Mouse (Mus musculus) lung, embryonic 15.5 days (tissue): ENCODE data around the gene Imp4. TPM values are rescaled to one million over a fixed set of nuclear protein-coding genes. Genes with fewer than 3 reads are reported as not detected.

Experiments
- ATAC-seq: fragments of 200-750 bp; cut with Nextera tagmentation; 2 replicates; pipeline ENCODE4 v1.8.0; 2017; ENCODE audit warnings: moderate number of reproducible peaks, borderline replicate concordance; ENCODE audit not compliant: low FRiP score, low TSS enrichment; ENCODE audit errors: extremely low read depth
- H3K27ac ChIP-seq: fragments of 300-500 bp; sonication (generic); 2 replicates; pipeline ENCODE4 v1.5.1; 2015; ENCODE audit warnings: moderate library complexity, mild to moderate bottlenecking, inconsistent platforms
- H3K27me3 ChIP-seq: fragments of 300-500 bp; sonication (generic); 2 replicates; pipeline ENCODE4 v1.6.1; 2015; ENCODE audit warnings: inconsistent platforms
- H3K36me3 ChIP-seq: fragments of 300-500 bp; sonication (generic); 2 replicates; pipeline ENCODE4 v1.6.1; 2015; ENCODE audit warnings: inconsistent platforms
- H3K4me1 ChIP-seq: fragments of 300-500 bp; sonication (generic); 2 replicates; pipeline ENCODE4 v1.6.1; 2015; ENCODE audit warnings: inconsistent platforms
- H3K4me2 ChIP-seq: fragments of 300-500 bp; sonication (generic); 2 replicates; pipeline ENCODE4 v1.6.1; 2015; ENCODE audit warnings: inconsistent platforms, mild to moderate bottlenecking, moderate library complexity
- H3K4me3 ChIP-seq: fragments of 300-500 bp; sonication (generic); 2 replicates; pipeline ENCODE4 v1.5.1; 2015; ENCODE audit warnings: mild to moderate bottlenecking, inconsistent platforms
- H3K9ac ChIP-seq: fragments of 300-500 bp; sonication (generic); 2 replicates; pipeline ENCODE4 v1.6.1; 2015; ENCODE audit warnings: inconsistent platforms
- H3K9me3 ChIP-seq: fragments of 300-500 bp; sonication (generic); 2 replicates; pipeline ENCODE4 v1.6.1; 2016; ENCODE audit warnings: inconsistent platforms
- WGBS: fragments of 180-500 bp; shearing (Covaris S2); methylation state at CpG from one replicate; pipeline ENCODE4 v1.1.7; 2015; 5-methylcytosine and 5-hydroxymethylcytosine counted together
- polyA plus RNA-seq: library from polyadenylated mRNA; unstranded; fragments of >200 nt; fragmentation: Nextera tagmentation; extraction: Ambion mirVana; gene quantifications from 2 replicates; pipeline ENCODE4 v1.2.1, GENCODE M21; 2015

Imp4 gene
- polyA plus RNA-seq: 80.1 and 82.4 TPM in 2 replicates

DNA sequence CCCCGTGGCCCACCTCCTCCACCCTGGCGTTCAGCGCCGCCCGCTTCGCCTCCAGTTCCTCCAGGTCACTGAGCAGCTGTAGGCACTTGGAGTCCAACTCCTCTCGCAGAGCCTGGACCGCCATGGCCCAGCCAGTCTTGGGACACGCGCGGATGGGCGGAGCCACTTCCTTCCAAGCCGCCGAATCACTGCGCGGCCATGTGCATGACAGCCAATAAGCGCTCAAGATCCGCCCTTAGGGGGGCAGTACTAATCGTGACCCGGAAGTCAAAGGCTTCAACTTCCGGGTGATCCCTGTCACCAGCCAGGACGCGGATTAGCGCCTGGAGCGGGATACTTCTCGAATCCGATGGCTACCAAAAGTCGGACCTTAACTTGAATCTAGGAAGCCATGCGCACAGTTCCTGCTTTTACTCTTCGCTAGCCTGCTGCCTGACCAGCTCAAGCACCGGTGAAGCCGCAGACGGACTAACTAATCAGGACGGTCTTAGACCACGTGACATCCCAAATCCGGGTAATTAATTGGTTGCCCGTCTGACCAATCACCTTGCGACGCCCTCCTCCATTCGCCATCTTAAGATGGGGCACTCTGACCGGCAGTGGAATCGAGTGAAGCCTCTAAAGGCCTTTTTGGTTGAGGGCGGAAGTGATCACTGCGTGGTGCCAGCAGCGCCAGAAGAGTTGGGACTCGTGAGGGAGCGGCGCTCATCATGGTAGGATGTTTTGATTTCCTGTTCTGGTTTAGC, at the start of gene Imp4, which contains the start of gene Ccdc115:
Gene Imp4, plus strand, starts transcription at position 637 of the 746 bp plus-strand sequence.
Gene Ccdc115, minus strand, starts transcription at position 458 of the 746 bp plus-strand sequence.
- peak within 1 kb of the TSS; percentile 71 for H3K4me3 ChIP-seq
- peak within 1 kb of the TSS; percentile 69 for H3K4me2 ChIP-seq
- H3K27ac ChIP-seq: peak within 1 kb of the TSS; percentile 69
- no peaks in the 10 kb centered on the region for H3K9me3 ChIP-seq
- H3K27me3 ChIP-seq: no peaks in the 10 kb centered on the region
- H3K4me1 ChIP-seq: peaks cover 23% of the 10 kb centered on the region
- peaks cover 24% of the 10 kb centered on the region for H3K36me3 ChIP-seq
- peak; percentile 96 for ATAC-seq
- WGBS: under 1% methylated on average over 48 of the region's 48 CpGs
- peak within 1 kb of the TSS; percentile 59 for H3K9ac ChIP-seq

DNA sequence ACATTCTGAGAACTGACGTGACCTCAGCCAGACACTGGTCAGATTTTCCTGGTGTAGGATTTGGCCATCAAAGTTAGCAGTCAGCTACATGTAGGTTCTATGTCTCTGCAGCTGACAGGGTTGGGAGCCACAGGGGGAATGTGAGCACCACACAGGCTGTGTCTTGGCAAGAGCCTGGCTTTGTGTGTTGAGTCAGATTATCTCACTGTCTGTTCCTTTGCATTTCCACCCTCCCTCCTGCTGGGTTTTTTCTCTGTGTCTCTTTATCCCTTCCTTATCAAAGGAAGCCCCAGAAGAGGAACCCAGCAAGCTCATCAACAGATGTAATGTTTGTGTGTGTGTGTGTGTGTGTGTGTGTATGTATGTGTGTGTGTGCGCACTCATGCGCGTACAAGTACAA, 43.3 kb upstream of the Imp4 start:
- H3K4me2 ChIP-seq: no peak overlapping the region
- 90% methylated on average over 4 of the region's 4 CpGs for WGBS
- no peak overlapping the region for H3K4me3 ChIP-seq

DNA sequence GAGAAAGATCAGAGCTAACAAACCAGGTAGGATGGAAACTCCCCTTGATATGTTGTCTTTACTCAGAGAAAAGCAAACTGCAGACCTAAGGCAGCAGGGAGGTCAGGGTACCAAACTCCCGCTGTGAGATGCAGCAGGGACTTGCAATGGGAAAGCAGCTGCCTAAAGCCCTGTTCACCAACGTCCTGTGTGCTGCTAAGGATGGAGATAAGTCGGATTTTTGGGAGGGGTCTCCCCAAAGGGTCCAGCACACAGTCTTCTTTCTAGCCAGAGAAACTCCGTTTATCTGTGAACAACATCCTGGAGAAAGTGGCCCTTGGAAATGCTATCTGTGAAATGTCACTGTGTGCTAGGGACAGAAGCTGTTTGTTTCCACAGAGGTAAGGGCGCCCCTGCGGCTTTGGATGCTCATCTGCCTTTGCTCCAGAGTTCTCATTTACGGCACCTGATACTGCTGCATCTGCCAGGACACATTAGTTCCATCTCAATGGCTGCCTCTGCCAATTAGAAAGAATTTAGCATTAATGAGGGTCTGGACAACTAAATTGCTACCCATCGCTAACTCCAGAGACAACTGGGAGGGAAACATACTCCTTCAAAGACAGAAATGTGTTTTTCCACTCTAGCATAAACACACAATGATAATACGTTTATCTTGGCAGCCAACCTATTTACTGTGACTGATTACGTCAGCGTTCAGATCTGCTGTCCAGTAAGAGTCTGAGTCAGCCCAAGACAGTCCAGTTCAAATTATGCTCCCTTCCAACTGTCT, 40.3 kb upstream of the Imp4 start:
- no peak overlapping the region for H3K4me2 ChIP-seq
- H3K9me3 ChIP-seq: no peaks in the 10 kb centered on the region
- no peak overlapping the region for H3K9ac ChIP-seq
- 36% methylated on average over 11 of the region's 11 CpGs for WGBS
- H3K27me3 ChIP-seq: no peaks in the 10 kb centered on the region
- no peak; the same call in 1 of the 2 replicates for ATAC-seq
- no peaks in the 10 kb centered on the region for H3K36me3 ChIP-seq
- H3K4me3 ChIP-seq: no peak overlapping the region
- no peak overlapping the region for H3K27ac ChIP-seq
- H3K4me1 ChIP-seq: no peaks in the 10 kb centered on the region

More for the DNA sequence above, 43.3 kb upstream of the Imp4 start:
- no peak overlapping the region for H3K27ac ChIP-seq
- H3K9me3 ChIP-seq: no peaks in the 10 kb centered on the region
- H3K9ac ChIP-seq: no peak overlapping the region
- no peaks in the 10 kb centered on the region for H3K4me1 ChIP-seq
- no peaks in the 10 kb centered on the region for H3K27me3 ChIP-seq
- H3K36me3 ChIP-seq: no peaks in the 10 kb centered on the region
- no peak for ATAC-seq

DNA sequence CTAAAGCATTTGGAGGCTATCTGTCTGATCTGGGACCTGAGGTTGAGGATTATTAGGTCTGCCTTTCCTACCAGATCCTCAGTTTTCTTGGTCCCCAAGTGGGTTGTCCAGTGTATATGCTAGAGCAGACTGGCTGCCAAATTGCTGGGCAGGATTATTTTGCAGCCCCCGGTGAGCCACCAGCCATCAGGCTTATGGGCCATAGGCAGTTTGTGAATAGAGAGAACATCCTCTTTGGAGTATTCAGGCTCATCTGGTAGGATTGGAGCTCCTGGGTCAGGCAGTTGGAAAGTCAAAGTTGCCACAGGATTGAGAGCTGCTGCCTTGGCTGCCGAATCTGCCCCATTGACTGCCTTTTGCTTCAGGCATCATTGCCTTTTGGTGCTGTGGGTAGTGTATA, 11.2 kb upstream of the Imp4 start:
- no peak overlapping the region for H3K4me3 ChIP-seq
- WGBS: 94% methylated on average over 2 of the region's 2 CpGs
- no peaks in the 10 kb centered on the region for H3K27me3 ChIP-seq
- no peak for ATAC-seq
- no peaks in the 10 kb centered on the region; the same call in 1 of the 2 replicates for H3K36me3 ChIP-seq
- 0 out of 2 replicates have a peak, but pooled peaks cover 8% of the 10 kb centered on the region for H3K4me1 ChIP-seq
- H3K9ac ChIP-seq: no peak overlapping the region
- H3K9me3 ChIP-seq: peaks cover 10% of the 10 kb centered on the region
- H3K4me2 ChIP-seq: no peak overlapping the region
- no peak overlapping the region for H3K27ac ChIP-seq

DNA sequence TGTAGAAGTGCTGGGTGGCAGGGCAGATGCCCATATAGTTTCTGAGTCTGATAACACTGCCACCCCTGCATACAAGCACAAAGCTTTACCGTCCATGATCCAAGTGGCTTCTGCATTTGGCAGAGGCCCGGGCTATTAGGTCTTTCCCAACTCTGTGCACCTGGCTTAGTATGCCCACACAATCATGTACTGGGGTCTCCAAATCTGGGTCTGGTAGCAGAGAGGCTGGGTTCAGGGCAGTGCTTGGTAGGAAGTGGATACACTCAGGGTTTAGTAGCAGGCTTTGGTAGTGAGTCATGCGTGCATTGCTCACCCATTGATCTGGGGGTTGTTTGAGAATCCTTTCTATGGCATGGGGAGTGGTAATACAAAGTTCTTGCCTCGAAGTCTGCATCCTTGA, 10.4 kb upstream of the Imp4 start:
- Histone ChIP-seq H3K4me3 (no peak overlapping the region), H3K4me1 (0 out of 2 replicates have a peak, but pooled peaks cover 14% of the 10 kb centered on the region), H3K9me3 (peaks cover 10% of the 10 kb centered on the region), H3K9ac (no peak overlapping the region), H3K27ac (no peak overlapping the region), H3K36me3 (no peaks in the 10 kb centered on the region; the same call in 1 of the 2 replicates), H3K27me3 (no peaks in the 10 kb centered on the region), H3K4me2 (no peak overlapping the region)
- ATAC-seq: no peak
- WGBS: 92% methylated on average over 4 of the region's 4 CpGs

DNA sequence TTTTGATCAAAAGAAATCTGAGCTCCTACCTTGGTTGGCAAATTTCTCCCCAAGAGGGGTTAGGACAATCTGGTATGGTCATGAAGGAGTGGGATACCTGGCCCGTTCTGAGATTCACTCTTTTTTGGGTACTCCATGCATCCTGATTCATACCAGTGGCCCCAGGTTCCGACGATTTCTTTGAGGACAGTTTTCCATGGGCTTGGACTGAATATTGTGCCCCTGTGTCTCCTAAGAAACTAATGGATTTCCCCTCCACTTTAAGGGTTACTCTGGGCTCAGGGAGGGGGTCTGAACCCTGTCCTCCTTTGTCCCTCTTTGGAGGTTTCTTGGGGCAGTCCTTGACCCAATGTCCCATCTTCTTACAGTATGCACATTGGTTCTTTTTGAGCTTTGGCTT, 8.7 kb upstream of the Imp4 start:
- H3K4me1 ChIP-seq: 0 out of 2 replicates have a peak, but pooled peaks cover 23% of the 10 kb centered on the region
- peaks cover 10% of the 10 kb centered on the region for H3K9me3 ChIP-seq
- no peak overlapping the region for H3K27ac ChIP-seq
- no peak for ATAC-seq
- no peak overlapping the region for H3K4me3 ChIP-seq
- no peak overlapping the region for H3K4me2 ChIP-seq
- H3K27me3 ChIP-seq: no peaks in the 10 kb centered on the region
- no peaks in the 10 kb centered on the region; the same call in 1 of the 2 replicates for H3K36me3 ChIP-seq
- no peak overlapping the region for H3K9ac ChIP-seq
- WGBS: 91% methylated on average over 3 of the region's 3 CpGs

DNA sequence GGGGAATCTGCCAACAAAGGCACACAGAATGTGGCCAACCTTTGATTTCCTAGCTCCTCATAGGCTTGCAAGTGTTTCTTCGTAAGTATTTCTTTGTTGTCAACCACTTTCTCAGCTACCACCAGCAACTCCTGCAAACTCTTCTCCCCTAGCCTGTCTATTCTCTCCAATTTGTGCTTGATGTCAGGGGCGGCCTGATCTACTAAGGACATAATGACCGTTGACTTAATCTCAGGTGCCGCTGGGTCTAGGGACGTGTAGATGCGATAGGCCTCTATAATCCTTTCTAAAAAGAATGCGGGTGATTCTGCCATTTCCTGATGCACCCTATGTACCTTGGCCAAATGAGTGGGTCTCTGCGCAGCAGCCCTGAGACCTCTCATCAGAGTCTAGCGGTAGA, 8.2 kb upstream of the Imp4 start:
- WGBS: 96% methylated on average over 9 of the region's 9 CpGs
- H3K4me3 ChIP-seq: no peak overlapping the region

DNA sequence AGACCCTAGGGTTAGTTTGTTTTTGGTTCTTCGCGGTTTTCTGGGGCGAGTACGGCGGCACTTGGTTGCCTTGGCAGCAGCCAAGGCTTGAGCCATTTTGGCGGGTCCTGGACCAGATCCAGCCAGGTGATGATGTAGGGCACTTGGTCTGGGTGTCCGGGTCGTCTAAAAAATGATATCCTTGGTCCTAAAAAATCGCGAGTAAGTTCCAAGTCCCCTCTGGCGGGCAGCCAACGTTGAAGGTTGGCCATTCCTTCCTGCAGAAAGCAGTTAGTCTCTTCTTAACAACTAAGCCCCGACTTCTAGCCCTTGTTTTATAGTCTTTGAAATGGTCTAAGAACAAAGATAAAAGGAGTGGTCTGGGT, 7.3 kb upstream of the Imp4 start:
- no peak overlapping the region for H3K9ac ChIP-seq
- WGBS: 55% methylated on average over 13 of the region's 13 CpGs
- peaks cover 10% of the 10 kb centered on the region for H3K9me3 ChIP-seq
- ATAC-seq: no peak
- no peaks in the 10 kb centered on the region; the same call in 1 of the 2 replicates for H3K36me3 ChIP-seq
- H3K4me1 ChIP-seq: 0 out of 2 replicates have a peak, but pooled peaks cover 23% of the 10 kb centered on the region
- H3K27ac ChIP-seq: no peak overlapping the region
- peak overlapping the region; percentile 38 for H3K4me3 ChIP-seq
- peak overlapping the region; percentile 74 for H3K4me2 ChIP-seq
- no peaks in the 10 kb centered on the region for H3K27me3 ChIP-seq

More for the DNA sequence above, 8.2 kb upstream of the Imp4 start:
- H3K9ac ChIP-seq: no peak overlapping the region
- H3K9me3 ChIP-seq: peaks cover 10% of the 10 kb centered on the region
- ATAC-seq: no peak
- H3K36me3 ChIP-seq: no peaks in the 10 kb centered on the region; the same call in 1 of the 2 replicates
- H3K27ac ChIP-seq: no peak overlapping the region
- no peaks in the 10 kb centered on the region for H3K27me3 ChIP-seq
- no peak overlapping the region for H3K4me2 ChIP-seq
- 0 out of 2 replicates have a peak, but pooled peaks cover 23% of the 10 kb centered on the region for H3K4me1 ChIP-seq

DNA sequence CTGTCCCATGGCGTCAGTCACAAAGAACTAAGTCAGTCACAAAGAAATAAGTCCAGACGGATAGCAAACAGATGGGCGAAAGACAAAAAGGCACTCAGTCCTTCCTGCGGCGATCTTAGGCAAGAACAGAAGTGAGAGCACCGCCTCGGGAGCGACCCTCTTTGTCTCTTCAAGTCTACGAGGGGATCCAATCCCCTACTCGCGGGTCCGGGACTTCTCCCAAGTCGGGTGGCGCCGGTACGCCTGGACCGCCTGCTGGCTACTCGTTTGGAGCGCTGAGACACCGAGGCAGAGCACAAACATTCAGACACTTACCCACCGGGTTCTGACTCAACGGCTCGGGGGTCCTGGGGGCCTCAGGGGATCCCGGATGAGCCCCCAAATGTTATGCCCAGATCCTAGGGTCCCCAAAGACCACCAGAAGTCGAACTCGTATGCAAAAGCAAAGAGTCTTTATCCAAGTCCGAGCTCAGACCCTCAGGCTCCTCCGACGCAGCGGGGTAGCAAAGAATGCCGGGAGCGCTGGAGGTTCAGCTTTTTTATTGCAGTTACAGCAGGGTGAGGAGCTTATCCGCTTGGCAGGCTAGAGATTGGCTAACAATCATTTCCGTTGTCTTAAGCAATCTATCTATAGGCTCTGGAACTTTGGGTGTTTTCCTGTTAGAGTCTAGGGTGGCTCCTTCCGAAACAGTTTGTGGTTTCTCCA, 6.7 kb upstream of the Imp4 start:
- Histone ChIP-seq H3K27ac (peak overlapping the region; percentile 46), H3K4me1 (peaks cover 24% of the 10 kb centered on the region; the same call in 1 of the 2 replicates), H3K9ac (peak overlapping the region; percentile 55), H3K27me3 (no peaks in the 10 kb centered on the region), H3K4me2 (peak overlapping the region; percentile 74), H3K36me3 (no peaks in the 10 kb centered on the region; the same call in 1 of the 2 replicates), H3K9me3 (peaks cover 10% of the 10 kb centered on the region), H3K4me3 (peak overlapping the region; percentile 38)
- WGBS: 16% methylated on average over 35 of the region's 35 CpGs
- ATAC-seq: peak; percentile 39; the same call in 1 of the 2 replicates

DNA sequence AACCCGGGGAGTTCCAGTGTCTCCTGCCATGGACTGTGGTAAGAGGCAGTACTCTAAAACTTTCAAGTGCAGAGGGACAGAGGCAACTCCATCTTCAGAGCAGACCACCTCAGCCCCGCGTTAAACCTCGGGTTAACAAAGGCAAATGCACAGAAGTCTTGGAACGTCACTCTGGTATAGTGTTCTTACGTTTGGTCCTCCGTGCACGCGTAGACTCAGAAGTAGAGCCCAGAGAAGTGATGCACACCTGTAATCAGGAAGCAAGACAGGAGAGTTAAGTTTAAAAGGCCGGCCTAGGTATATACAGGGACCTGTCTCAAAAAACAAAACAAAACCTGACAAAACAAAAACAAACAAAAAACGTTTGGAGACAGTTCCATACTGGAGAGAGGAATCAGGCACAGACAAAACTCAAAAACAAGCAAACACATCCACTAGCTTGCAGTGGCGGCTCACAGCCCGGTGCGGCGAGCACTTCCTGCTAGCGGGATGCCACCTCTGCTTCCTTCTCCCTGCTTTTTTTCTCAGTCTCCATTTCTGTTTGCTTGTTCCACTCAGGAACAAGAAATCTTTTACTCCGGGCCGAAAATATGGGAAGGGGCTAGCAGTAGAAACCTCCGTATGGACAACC, 5.6 kb upstream of the Imp4 start:
- no peaks in the 10 kb centered on the region for H3K27me3 ChIP-seq
- ATAC-seq: no peak
- H3K4me2 ChIP-seq: peak overlapping the region; percentile 74
- 14% methylated on average over 19 of the region's 19 CpGs for WGBS
- no peaks in the 10 kb centered on the region; the same call in 1 of the 2 replicates for H3K36me3 ChIP-seq
- peaks cover 10% of the 10 kb centered on the region for H3K9me3 ChIP-seq
- H3K4me1 ChIP-seq: peaks cover 31% of the 10 kb centered on the region
- H3K4me3 ChIP-seq: peak overlapping the region; percentile 64
- peak overlapping the region; percentile 46; the same call in 1 of the 2 replicates for H3K27ac ChIP-seq
- H3K9ac ChIP-seq: no peak overlapping the region
